Comparison of ENCODE assay signal across 31 mouse cellular contexts in the genomic region with DNA sequence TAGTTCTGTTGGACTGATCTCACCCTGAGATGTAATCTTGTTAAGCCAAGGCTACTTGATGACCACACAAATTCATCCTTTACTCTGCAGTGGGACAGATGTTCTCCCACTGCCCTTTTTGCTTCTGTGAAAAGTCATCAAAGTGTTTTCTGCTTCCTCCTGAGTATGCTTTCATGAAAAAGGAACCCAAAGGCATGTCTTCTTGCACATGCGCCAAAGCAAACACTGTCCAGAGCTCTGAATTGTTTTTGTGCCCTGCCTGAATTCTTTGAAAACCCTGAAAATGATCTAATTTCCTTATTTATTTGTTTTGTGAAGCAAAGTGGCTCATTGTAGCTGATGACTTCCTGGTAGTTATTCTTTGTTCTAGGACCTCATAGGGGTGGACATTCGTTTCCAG. TPM values are rescaled to one million over a fixed set of nuclear protein-coding genes. Genes with fewer than 3 reads are reported as not detected.
A peak's percentile ranks its signal among the peaks of the same experiment; 100 is the strongest.
DNase-seq lines count a peak whose midpoint lies in the region; ATAC-seq and TF ChIP-seq lines count a peak whose summit lies in the region.
"Had no signal": no experiment of that assay in that cellular context is flagged by ENCODE, and none has a peak within 500 bp of the region (broad histone marks: within the 10 kb centered on the region; RNA-seq: fewer than 3 reads in every experiment).

No protein-coding gene starts in this region.

- no peaks in the 10 kb centered on the region for H3K9me3 ChIP-seq in kidney, embryonic 15.5 days (replicated peaks)
- H3K9me3 ChIP-seq in lung, postnatal 0 days (ENCODE audit: low read length), result no peaks in the 10 kb centered on the region
- H3K9me3 ChIP-seq: embryonic facial prominence, embryonic 13.5 days; forebrain, embryonic 12.5 days; heart, embryonic 10.5 days; heart, embryonic 15.5 days; intestine, embryonic 15.5 days; limb, embryonic 10.5 days; limb, embryonic 15.5 days; liver, embryonic 13.5 days; neural tube, embryonic 12.5 days had no signal

- intact Hi-C loops in left cerebral cortex, postnatal 25 days (cut with DNase I), result no loop called here

- no peaks in the 10 kb centered on the region for H3K36me3 ChIP-seq in kidney, embryonic 15.5 days
- no peaks in the 10 kb centered on the region for H3K36me3 ChIP-seq in lung, postnatal 0 days (ENCODE audit: insufficient read depth, low read length)
- H3K36me3 ChIP-seq: embryonic facial prominence, embryonic 13.5 days; forebrain, embryonic 12.5 days; heart, embryonic 10.5 days; heart, embryonic 15.5 days; intestine, embryonic 15.5 days; limb, embryonic 10.5 days; limb, embryonic 15.5 days; liver, embryonic 13.5 days; neural tube, embryonic 12.5 days had no signal

- H3K27ac ChIP-seq in kidney, embryonic 15.5 days, result no peak overlapping the region
- no peak overlapping the region for H3K27ac ChIP-seq in lung, postnatal 0 days (ENCODE audit: low read length)
- H3K27ac ChIP-seq: embryonic facial prominence, embryonic 13.5 days; forebrain, embryonic 12.5 days; heart, embryonic 10.5 days; heart, embryonic 15.5 days; intestine, embryonic 15.5 days; limb, embryonic 10.5 days; limb, embryonic 15.5 days; liver, embryonic 13.5 days; neural tube, embryonic 12.5 days had no signal

- TF ChIP-seq EP300 in lung, postnatal 0 days (IDR thresholded peaks at IDR 0.05), result no peak

- H3K4me1 ChIP-seq in kidney, embryonic 15.5 days, result no peaks in the 10 kb centered on the region; the same call in 1 of the 2 replicates
- no peaks in the 10 kb centered on the region for H3K4me1 ChIP-seq in lung, postnatal 0 days (ENCODE audit: insufficient read depth, low read depth, low read length)
- H3K4me1 ChIP-seq: embryonic facial prominence, embryonic 13.5 days; heart, embryonic 10.5 days; intestine, embryonic 15.5 days; limb, embryonic 10.5 days; limb, embryonic 15.5 days; liver, embryonic 13.5 days; neural tube, embryonic 12.5 days had no signal

- no peak for ATAC-seq in kidney, embryonic 15.5 days (replicated peaks; ENCODE audit: low FRiP score)
- no peak; the same call in 1 of the 2 replicates for ATAC-seq in lung, postnatal 0 days
- peak; percentile 23 for ATAC-seq in Patski
- ATAC-seq: hindbrain, embryonic 16.5 days; intestine, embryonic 15.5 days; midbrain, embryonic 16.5 days had no signal

- H3K27me3 ChIP-seq in kidney, embryonic 15.5 days, result no peaks in the 10 kb centered on the region
- H3K27me3 ChIP-seq in lung, postnatal 0 days (replicated peaks; ENCODE audit: insufficient read depth, low read length), result no peaks in the 10 kb centered on the region
- no peaks in the 10 kb centered on the region for H3K27me3 ChIP-seq in Patski
- H3K27me3 ChIP-seq: forebrain, embryonic 12.5 days; heart, embryonic 15.5 days; intestine, embryonic 15.5 days; limb, embryonic 15.5 days; liver, embryonic 13.5 days; neural tube, embryonic 12.5 days had no signal

- TF ChIP-seq CTCF in lung, postnatal 0 days (IDR thresholded peaks at IDR 0.05), result no peak
- no peak for TF ChIP-seq CTCF in Patski (IDR thresholded peaks at IDR 0.05)

- POLR2A ChIA-PET in Patski (lab: Charles Lee), result interaction anchor here (0.6 kb wide), 1 partner anchor 14 kb away, joined by 3 read pairs; no protein-coding TSS in a partner anchor

- 72% methylated on average over 2 of the region's 2 CpGs for WGBS in kidney, embryonic 15.5 days
- WGBS in lung, postnatal 0 days, result 49% methylated on average over 2 of the region's 2 CpGs

- peak; percentile 21 for DNase-seq in kidney, adult 9 months
- peak; percentile 30 for DNase-seq in lung, postnatal 0 days (ENCODE audit: low spot score)
- no peak for DNase-seq in lung, postnatal 25 days (ENCODE audit: low spot score)
- no peak for DNase-seq in Patski (ENCODE audit: low read depth, low spot score)
- DNase-seq in left cerebral cortex, postnatal 25 days (ENCODE audit: low spot score in 2 of 2), result no peak
- DNase-seq in spleen, postnatal 14 days (ENCODE audit: low spot score in 2 of 2), result no peak
- DNase-seq: adrenal gland, postnatal 14 days; B cell, adult 2 months; cerebellum, adult 11-12 months; cerebellum, adult 9-11 months; embryo, embryonic 11 days; gastrocnemius, postnatal 10 days; layer of hippocampus, postnatal 36 days; liver, embryonic 13.5 days; lung, postnatal 10 days; right cerebral cortex, adult 18-20 months; right cerebral cortex, postnatal 4 days had no signal

- CTCF ChIA-PET in Patski (lab: Charles Lee), result interaction anchor here (0.7 to 1.8 kb wide), 2 partner anchors 45 to 77 kb away, joined by 3 to 4 read pairs; no protein-coding TSS in a partner anchor

- H3K4me3 ChIP-seq in kidney, embryonic 15.5 days (replicated peaks), result no peak overlapping the region
- H3K4me3 ChIP-seq in lung, postnatal 0 days (ENCODE audit: low read depth, low read length), result no peak overlapping the region
- H3K4me3 ChIP-seq: embryonic facial prominence, embryonic 13.5 days; forebrain, embryonic 12.5 days; heart, embryonic 10.5 days; heart, embryonic 15.5 days; intestine, embryonic 15.5 days; limb, embryonic 10.5 days; limb, embryonic 15.5 days; liver, embryonic 13.5 days; myocyte; neural tube, embryonic 12.5 days had no signal

- H3K9ac ChIP-seq in kidney, embryonic 15.5 days, result no peak overlapping the region
- H3K9ac ChIP-seq in lung, postnatal 0 days (replicated peaks; ENCODE audit: low read depth), result no peak overlapping the region
- H3K9ac ChIP-seq: embryonic facial prominence, embryonic 13.5 days; forebrain, embryonic 12.5 days; heart, embryonic 15.5 days; intestine, embryonic 15.5 days; limb, embryonic 15.5 days; liver, embryonic 13.5 days; neural tube, embryonic 12.5 days had no signal

- in situ Hi-C loops in Patski (cut with MboI; ENCODE audit: low pct_unique_long_range_greater_than_20kb), result loop anchor here (5.0 to 10.0 kb wide), 2 partner anchors 84 to 403 kb away; no protein-coding TSS in a partner anchor

- H3K4me2 ChIP-seq in kidney, embryonic 15.5 days, result no peak overlapping the region
- no peak overlapping the region for H3K4me2 ChIP-seq in lung, postnatal 0 days (replicated peaks; ENCODE audit: low read depth, low read length)
- H3K4me2 ChIP-seq: embryonic facial prominence, embryonic 13.5 days; forebrain, embryonic 12.5 days; heart, embryonic 15.5 days; intestine, embryonic 15.5 days; limb, embryonic 15.5 days; liver, embryonic 13.5 days; midbrain, embryonic 11.5 days; neural tube, embryonic 12.5 days had no signal

RNA-seq across cellular contexts. Expression of gene Adra1b, which starts 20.7 kb away (rescaled TPM):
- 0.73 and 0.96 TPM in 2 replicates for polyA plus RNA-seq in kidney, embryonic 15.5 days (2015; fragmentation: Nextera tagmentation; extraction: Ambion mirVana)
- 6.5 and 9.0 TPM in 2 replicates for polyA plus RNA-seq in lung, postnatal 0 days (2015; fragmentation: Nextera tagmentation; extraction: Ambion mirVana)
- polyA plus RNA-seq in Patski (2021), result 3.7 TPM
- 10 to 100 TPM; 26.6 to 32.3 TPM for total RNA-seq in left cerebral cortex, postnatal 25 days (2021)
- total RNA-seq: megakaryocyte, adult 5-6 weeks had no signal

Comparison
In these comparisons a context has a peak if more than half of its experiments do, and no peak if none do; other contexts are left out.
1. DNase-seq: peak in kidney, adult 9 months (single experiment) and lung, postnatal 0 days (single experiment); none in lung, postnatal 25 days (single experiment), Patski (single experiment), left cerebral cortex, postnatal 25 days (0 of 2) and spleen, postnatal 14 days (0 of 2).